Mouse (Mus musculus) adrenal gland, adult 2 months (tissue): ENCODE results near the gene Zfp319. TPM values are rescaled to one million over a fixed set of nuclear protein-coding genes. Genes with fewer than 3 reads are reported as not detected.

ENCODE experiments used
- DNase-seq: peaks from one replicate; pipeline ENCODE4 v3.0.0; 2021
- polyA plus RNA-seq: library from polyadenylated mRNA; depleted of rRNA; stranded (reverse); fragments of >200 nt; gene quantifications from 2 replicates; pipeline ENCODE4 v1.2.3, GENCODE M21; 2012; rRNA removed
- total RNA-seq, 2 experiments: library from RNA; stranded (reverse); gene quantifications; 2 replicates each; pipeline ENCODE4 v1.2.3; 2021

The Zfp319 gene
- total and polyA plus RNA-seq, 3 experiments: 9.6 to 12.3 (median 10.5) TPM

DNA sequence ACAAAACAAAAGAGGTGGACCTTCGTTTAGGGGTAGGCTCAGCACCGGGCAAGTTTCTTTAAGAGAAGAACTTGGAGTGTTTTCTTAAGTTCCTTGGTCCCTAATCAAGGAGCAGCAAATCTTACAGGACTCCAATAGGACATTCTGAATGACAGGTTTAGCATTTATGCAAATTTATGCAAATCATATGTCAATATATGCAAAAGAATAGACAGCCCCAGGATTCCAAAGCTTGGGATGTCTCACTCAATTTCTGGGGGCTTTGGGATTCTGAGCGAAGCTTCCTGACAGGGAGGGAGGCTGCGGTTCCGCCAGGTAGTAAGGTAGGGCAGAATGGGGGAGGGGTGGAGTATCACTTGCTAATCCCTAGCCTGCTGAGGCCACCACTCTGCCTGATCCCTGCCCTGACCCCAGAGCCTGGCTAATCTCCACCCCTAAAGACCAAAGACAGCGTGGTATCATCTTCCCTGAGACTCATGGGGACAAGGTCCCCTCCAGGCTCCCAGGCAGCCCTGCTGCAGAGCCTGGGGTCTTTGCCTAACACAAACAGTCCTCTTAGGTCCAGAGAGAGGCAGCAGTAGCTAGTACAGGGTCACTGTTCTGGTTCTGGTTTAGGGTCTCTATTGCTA, 21.3 kb downstream of the Zfp319 start, which contains the start of gene Tepp:
Gene Tepp (plus strand): TSS at position 225 of the 629 bp plus-strand sequence.
- DNase-seq: no peak

DNA sequence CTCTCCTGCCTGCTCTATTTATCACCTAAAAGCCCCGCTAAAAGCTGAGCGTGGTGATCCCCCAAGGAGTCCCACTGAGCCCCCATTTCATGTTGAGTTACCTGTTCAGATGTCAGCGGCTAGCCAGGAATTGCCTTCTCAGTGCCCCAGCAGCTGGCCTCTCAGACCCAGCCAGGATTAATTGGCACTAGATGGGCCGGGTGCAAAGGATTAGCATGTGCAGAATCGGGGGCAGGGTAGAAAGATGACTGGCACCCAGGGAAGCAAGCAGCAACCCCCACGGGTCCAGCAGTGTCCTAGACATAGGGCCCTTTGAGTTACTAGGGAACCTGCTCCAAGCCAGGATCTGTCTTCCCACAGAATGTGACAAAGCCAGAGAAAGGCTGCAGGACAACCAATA, 25.3 kb downstream of the Zfp319 start, which contains the start of gene Cngb1:
Gene Cngb1 (minus strand): TSS at position 155 of the 400 bp plus-strand sequence.
- DNase-seq: no peak

DNA sequence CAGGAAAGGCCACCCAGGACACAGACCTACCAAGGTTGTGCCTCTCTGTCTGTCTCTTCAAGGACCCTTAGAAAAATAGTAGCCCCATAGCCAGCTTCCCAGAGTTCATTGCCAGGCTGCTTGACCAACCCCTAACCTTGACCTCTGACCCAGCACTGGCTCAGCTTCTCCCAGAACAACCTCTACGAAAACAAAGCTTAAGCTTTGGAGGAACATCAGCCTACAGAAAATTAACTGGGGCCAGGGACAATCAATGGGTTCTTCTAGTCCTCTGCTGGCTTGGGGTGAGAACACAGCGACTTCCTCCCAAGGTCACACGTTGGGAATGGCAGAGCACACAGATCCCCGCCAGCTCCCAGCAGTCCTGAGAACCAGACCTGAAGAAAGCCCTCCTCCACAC, 26.2 kb downstream of the Zfp319 start:
- peak; percentile 49 for DNase-seq

DNA sequence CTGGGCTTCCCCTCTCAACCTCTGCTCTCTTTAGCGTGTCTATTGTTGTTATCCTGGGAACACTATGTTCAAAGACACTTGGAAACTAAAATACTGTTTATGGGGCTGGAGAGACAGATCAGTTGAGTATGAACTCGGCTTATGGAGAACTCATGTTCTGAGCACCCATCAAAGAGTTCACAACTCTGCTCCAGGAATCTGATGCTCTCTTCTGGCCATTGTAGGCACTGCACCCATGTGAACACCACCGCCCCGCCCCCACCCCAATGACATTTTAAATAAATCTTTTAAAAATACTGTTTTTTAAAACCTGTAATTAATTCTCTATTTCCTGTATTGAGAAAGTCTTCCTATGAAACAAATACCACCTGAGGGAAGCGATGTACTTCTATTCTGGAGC, 29.3 kb downstream of the Zfp319 start:
- no peak for DNase-seq

DNA sequence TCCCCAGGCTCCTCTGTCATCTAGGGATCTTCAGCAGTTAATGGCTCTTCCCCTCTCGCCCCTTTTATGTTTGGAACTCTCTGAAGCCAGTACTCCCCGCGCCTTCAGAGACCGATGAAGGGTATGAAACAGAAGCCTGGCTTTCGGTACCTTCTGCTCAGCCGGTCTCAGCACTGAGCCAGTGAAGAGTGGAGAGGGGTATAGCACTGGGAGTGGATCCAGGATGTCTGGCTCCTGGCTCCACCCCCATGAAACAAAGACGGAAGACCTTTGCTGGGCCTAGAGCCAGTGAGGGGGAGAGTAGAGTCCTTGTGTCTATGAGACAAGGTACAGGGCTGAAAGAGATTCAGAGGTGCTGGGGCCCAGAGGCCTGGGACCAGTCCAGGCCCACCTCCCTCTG, 37.9 kb downstream of the Zfp319 start:
- DNase-seq: peak; percentile 33

DNA sequence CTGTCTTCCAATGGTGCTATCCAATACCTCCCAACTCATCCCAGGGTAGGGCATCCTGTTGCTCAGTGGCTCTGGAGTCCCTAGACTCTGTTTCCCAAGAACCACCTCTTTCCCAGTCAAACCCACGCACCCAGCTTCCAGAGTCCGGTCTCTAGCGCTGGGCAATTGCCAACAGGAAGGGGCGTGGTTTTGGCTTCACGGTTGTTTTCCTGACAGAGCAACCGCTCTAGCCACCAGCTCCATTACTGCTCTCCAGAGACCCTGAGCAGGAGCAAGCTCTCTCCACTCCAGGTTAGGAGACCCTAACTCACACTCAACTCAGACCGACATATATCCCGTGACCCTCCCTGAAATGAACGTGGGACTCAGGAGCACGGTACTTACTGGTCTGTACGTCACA, 38.6 kb downstream of the Zfp319 start:
- peak; percentile 81 for DNase-seq

DNA sequence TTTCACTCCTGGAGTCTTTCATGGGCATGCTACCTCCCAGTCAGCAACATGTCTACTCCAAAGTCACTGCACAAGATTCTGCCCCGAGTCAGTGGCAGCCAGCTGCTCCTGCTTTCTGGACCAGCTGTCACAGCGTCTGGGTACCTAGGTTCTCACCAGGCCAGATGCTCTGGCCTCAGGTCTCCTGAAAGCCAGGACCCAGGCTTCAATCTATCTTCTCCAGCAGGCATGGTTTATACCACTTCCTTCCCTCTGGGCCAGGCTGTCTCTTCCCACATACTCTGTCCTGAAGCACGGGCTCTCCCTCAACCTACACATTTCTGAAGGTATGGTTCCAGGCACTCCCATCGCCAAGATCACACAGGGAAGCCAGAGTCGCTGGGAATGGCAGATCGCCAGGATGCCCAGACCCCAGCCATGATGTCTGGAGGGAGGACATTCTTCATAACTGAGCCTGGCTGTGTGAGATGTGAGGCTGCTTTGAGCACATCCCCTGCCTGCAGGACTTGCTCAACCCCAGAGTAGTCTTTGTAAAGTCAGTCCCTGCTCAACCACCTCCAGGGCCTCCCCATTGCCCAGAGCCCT, 42.6 kb downstream of the Zfp319 start:
- no peak for DNase-seq

DNA sequence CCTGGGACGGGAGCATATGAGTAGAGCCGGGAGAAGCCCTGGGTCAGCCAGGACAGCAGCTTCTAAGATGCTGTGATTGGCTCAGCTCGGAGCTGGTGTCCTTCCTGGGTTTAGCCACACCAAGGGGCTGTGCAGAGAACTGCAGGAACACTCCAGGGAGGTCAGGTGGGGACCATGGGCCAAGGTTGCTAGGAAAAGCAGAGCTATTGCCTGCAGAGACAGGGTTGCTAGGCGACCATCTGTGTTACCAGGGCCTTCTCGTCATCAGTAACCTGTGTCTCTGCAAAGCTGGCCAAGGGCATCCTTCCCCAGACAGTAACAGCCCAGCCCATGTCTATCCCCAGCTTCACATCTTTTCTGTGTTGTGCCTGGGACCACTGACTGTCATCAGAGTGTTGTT, 50.3 kb downstream of the Zfp319 start:
- no peak for DNase-seq

Other genes with a start within 250 kb of the Zfp319 start
- 100 to 1,000 TPM; 134 to 144 TPM for gene Kifc3, start 129.1 kb downstream of the Zfp319 start, total RNA-seq
- 268 and 330 TPM in 2 replicates for gene Kifc3, start 129.1 kb downstream of the Zfp319 start, polyA plus RNA-seq
- 1 to 10 TPM in 1 of 2 experiments, under 1 TPM in 1; 0.55 to 1.1 TPM for gene Cngb1, start 25.4 kb downstream of the Zfp319 start, total RNA-seq
- gene Cngb1, start 25.4 kb downstream of the Zfp319 start, polyA plus RNA-seq: 0.57 and 0.71 TPM in 2 replicates
- gene Tepp, start 21.4 kb downstream of the Zfp319 start, total RNA-seq: under 1 TPM; 0.59 to 0.95 TPM
- 0.28 and 0.45 TPM in 2 replicates for gene Tepp, start 21.4 kb downstream of the Zfp319 start, polyA plus RNA-seq
- 10 to 100 TPM; 13.1 to 16.7 TPM for gene Usb1, start 334 bp upstream of the Zfp319 start, total RNA-seq
- 19.6 and 23.8 TPM in 2 replicates for gene Usb1, start 334 bp upstream of the Zfp319 start, polyA plus RNA-seq
- 1 to 10 TPM; 5.5 to 7.7 TPM for gene Mmp15, start 20.3 kb upstream of the Zfp319 start, total RNA-seq
- gene Mmp15, start 20.3 kb upstream of the Zfp319 start, polyA plus RNA-seq: 14.1 and 16.4 TPM in 2 replicates
- 10 to 100 TPM; 40.7 to 42.4 TPM for gene Cfap20, start 102.9 kb upstream of the Zfp319 start, total RNA-seq
- gene Cfap20, start 102.9 kb upstream of the Zfp319 start, polyA plus RNA-seq: 49.1 and 62.3 TPM in 2 replicates
- 10 to 100 TPM; 59.4 to 86.9 TPM for gene Csnk2a2, start 158.1 kb upstream of the Zfp319 start, total RNA-seq
- 10.0 and 13.9 TPM in 2 replicates for gene Csnk2a2, start 158.1 kb upstream of the Zfp319 start, polyA plus RNA-seq
- gene Ccdc113, start 202.1 kb upstream of the Zfp319 start, total RNA-seq: 1 to 10 TPM in 1 of 2 experiments, under 1 TPM in 1; 0.81 to 1.7 TPM
- 0.10 TPM in 1 of 2 replicates, not detected in the other for gene Ccdc113, start 202.1 kb upstream of the Zfp319 start, polyA plus RNA-seq
- gene Prss54, start 244.4 kb upstream of the Zfp319 start, total RNA-seq: not detected
- gene Prss54, start 244.4 kb upstream of the Zfp319 start, polyA plus RNA-seq: not detected in 2 replicates